Mouse (Mus musculus) embryonic fibroblast, embryonic 13.5 days (primary cell): Measurements from ENCODE around the gene 1700025G04Rik.

ENCODE experiments used
- CTCF ChIP-seq: IDR thresholded peaks from 2 replicates; pipeline ENCODE4 v1.5.1; 2011; ENCODE audit warnings: mild to moderate bottlenecking, control low read depth, low read length, moderate library complexity, borderline replicate concordance; ENCODE audit not compliant: insufficient read depth
- POLR2A ChIP-seq: IDR thresholded peaks from 2 replicates; pipeline ENCODE4 v1.6.1; 2011; ENCODE audit warnings: low read depth, mild to moderate bottlenecking, control low read depth, low read length, moderate library complexity

- TF ChIP-seq CTCF (no peak), POLR2A (no peak)
These were observed 237.9 kb downstream of the 1700025G04Rik start for GRCm38 (mm10) chr1:151851976-151852375.
